Mouse (Mus musculus): ENCODE measurements around the gene Olfr896-ps1.

Olfr896-ps1 gene

GRCm38 (mm10) chr9:38290807-38291206 lies at the start of gene Olfr896-ps1:
Olfr896-ps1 (plus strand) TSS chr9:38291107.
- DNase-seq (ENCODE audit: low spot score): no peak

GRCm38 (mm10) chr9:38252474-38252873 lies 38.4 kb upstream of the Olfr896-ps1 start, which contains the start of gene Olfr143:
Olfr143 (plus strand) TSS chr9:38252774.
- DNase-seq (ENCODE audit: low spot score): no peak

GRCm38 (mm10) chr9:38267551-38267950 lies 23.4 kb upstream of the Olfr896-ps1 start, which contains the start of gene Olfr895:
Olfr895 (plus strand) TSS chr9:38267851.
- no peak for DNase-seq (ENCODE audit: low spot score)

- DNase-seq (ENCODE audit: low spot score): no peak
These were observed 37.9 kb downstream of the Olfr896-ps1 start, which contains the start of gene Olfr25 for GRCm38 (mm10) chr9:38328760-38329159. Olfr25 (plus strand) TSS chr9:38329060.

Measured in testis, postnatal 10 days (tissue).